Comparison of ENCODE assay signal across 8 mouse cellular contexts in genomic region chr9:37430582-37430981, GRCm38 (mm10). TPM values are rescaled to one million over a fixed set of nuclear protein-coding genes. Genes with fewer than 3 reads are reported as not detected.
DNase-seq lines count a peak whose midpoint lies in the region; ATAC-seq and TF ChIP-seq lines count a peak whose summit lies in the region.

No protein-coding gene starts in this region.

- H3K4me2 ChIP-seq in liver, embryonic 12.5 days, result no peak overlapping the region
- peak overlapping the region; percentile 53 for H3K4me2 ChIP-seq in intestine, postnatal 0 days (replicated peaks; ENCODE audit: low read depth)
- peak overlapping the region; percentile 43 for H3K4me2 ChIP-seq in midbrain, embryonic 14.5 days (ENCODE audit: low read length)

- intact Hi-C loops in left cerebral cortex, postnatal 36 days (cut with DNase I), result loop anchor here (2.0 to 10.0 kb wide), 2 partner anchors 186 to 504 kb away; no protein-coding TSS in a partner anchor

- H3K4me1 ChIP-seq in liver, embryonic 12.5 days, result no peaks in the 10 kb centered on the region
- H3K4me1 ChIP-seq in intestine, postnatal 0 days (replicated peaks; ENCODE audit: control insufficient read depth, insufficient read depth, low read length), result no peaks in the 10 kb centered on the region
- H3K4me1 ChIP-seq in midbrain, embryonic 14.5 days (ENCODE audit: control insufficient read depth, insufficient read depth, low read length), result peaks cover 22% of the 10 kb centered on the region; the same call in 1 of the 2 replicates

- H3K4me3 ChIP-seq in liver, embryonic 12.5 days, result no peak overlapping the region
- 0 out of 2 replicates have a peak overlapping the region, but pooled peaks have one; percentile 5 for H3K4me3 ChIP-seq in intestine, postnatal 0 days (ENCODE audit: low read depth, low read length)
- no peak overlapping the region; the same call in 1 of the 2 replicates for H3K4me3 ChIP-seq in midbrain, embryonic 14.5 days (replicated peaks; ENCODE audit: low read depth, low read length)

- ATAC-seq in liver, embryonic 12.5 days, result no peak
- ATAC-seq in granulocyte monocyte progenitor cell, adult 5-6 weeks (replicated peaks; ENCODE audit: poor library complexity, severe bottlenecking), result peak; percentile 82
- ATAC-seq in intestine, postnatal 0 days, result peak; percentile 70
- peak; percentile 68 for ATAC-seq in midbrain, embryonic 14.5 days (ENCODE audit: low FRiP score, low TSS enrichment)

- peaks cover 92% of the 10 kb centered on the region for H3K27me3 ChIP-seq in liver, embryonic 12.5 days (replicated peaks)
- H3K27me3 ChIP-seq in intestine, postnatal 0 days (replicated peaks; ENCODE audit: control insufficient read depth, insufficient read depth, low read length), result peaks cover 79% of the 10 kb centered on the region
- peaks cover 73% of the 10 kb centered on the region for H3K27me3 ChIP-seq in midbrain, embryonic 14.5 days (ENCODE audit: control insufficient read depth, insufficient read depth, low read length)

- peak; percentile 93 for TF ChIP-seq CTCF in intestine, postnatal 0 days (IDR thresholded peaks at IDR 0.05; ENCODE audit: low read depth)

- H3K9me3 ChIP-seq in liver, embryonic 12.5 days (replicated peaks), result no peaks in the 10 kb centered on the region
- H3K9me3 ChIP-seq in intestine, postnatal 0 days (ENCODE audit: control insufficient read depth), result no peaks in the 10 kb centered on the region
- H3K9me3 ChIP-seq in midbrain, embryonic 14.5 days (ENCODE audit: control insufficient read depth, low read length), result no peaks in the 10 kb centered on the region

- peak; percentile 80 for DNase-seq in liver
- peak; percentile 84 for DNase-seq in embryo, embryonic 11.5 days (ENCODE audit: low read depth, low spot score)
- peak; percentile 90 to 94 for DNase-seq in left cerebral cortex, postnatal 36 days (ENCODE audit: low spot score in 2 of 2)
- DNase-seq in midbrain, embryonic 14.5 days, result peak; percentile 98
- peak; percentile 43 for DNase-seq in spleen, adult 12 weeks (ENCODE audit: low spot score)

- no peak overlapping the region for H3K9ac ChIP-seq in liver, embryonic 12.5 days
- no peak overlapping the region for H3K9ac ChIP-seq in intestine, postnatal 0 days (ENCODE audit: low read depth, low read length)
- no peak overlapping the region for H3K9ac ChIP-seq in midbrain, embryonic 14.5 days (replicated peaks; ENCODE audit: low read length)

- 3% methylated on average over 12 of the region's 12 CpGs for WGBS in liver, embryonic 12.5 days (ENCODE audit: insufficient replicate concordance)
- 3% methylated on average over 12 of the region's 12 CpGs for WGBS in intestine, postnatal 0 days
- under 1% methylated on average over 12 of the region's 12 CpGs for whole genome bisulfite sequencing in midbrain, embryonic 14.5 days

- no peaks in the 10 kb centered on the region for H3K36me3 ChIP-seq in liver, embryonic 12.5 days
- no peaks in the 10 kb centered on the region for H3K36me3 ChIP-seq in intestine, postnatal 0 days (ENCODE audit: control insufficient read depth, insufficient read depth)
- no peaks in the 10 kb centered on the region for H3K36me3 ChIP-seq in midbrain, embryonic 14.5 days (ENCODE audit: control insufficient read depth, insufficient read depth, low read length)

- H3K27ac ChIP-seq in liver, embryonic 12.5 days, result no peak overlapping the region
- no peak overlapping the region for H3K27ac ChIP-seq in intestine, postnatal 0 days (ENCODE audit: low read depth, low read length)
- no peak overlapping the region for H3K27ac ChIP-seq in midbrain, embryonic 14.5 days (replicated peaks; ENCODE audit: low read depth, low read length)

RNA-seq across cellular contexts. Expression of gene Robo3, which starts 2.5 kb away (rescaled TPM):
- polyA plus RNA-seq in liver, embryonic 12.5 days (2016; fragmentation: Nextera tagmentation; extraction: Ambion mirVana), result 0.25 and 0.26 TPM in 2 replicates
- total RNA-seq in granulocyte monocyte progenitor cell, adult 5-6 weeks (2014; fragmentation: Nextera tagmentation), result 0.95 TPM in 1 of 2 replicates, not detected in the other
- 0.13 and 2.2 TPM in 2 replicates for total RNA-seq in granulocyte monocyte progenitor cell, adult 5-6 weeks (2017)
- 0.07 TPM in 1 of 2 replicates, not detected in the other for polyA plus RNA-seq in intestine, postnatal 0 days (2015; fragmentation: Nextera tagmentation; extraction: Ambion mirVana)
- 10 to 100 TPM; 21.6 to 33.0 TPM for total RNA-seq in left cerebral cortex, postnatal 36 days (2021)
- 8.9 and 13.3 TPM in 2 replicates for polyA plus RNA-seq in midbrain, embryonic 14.5 days (2014; fragmentation: Nextera tagmentation; extraction: Ambion mirVana)

RNA-seq across cellular contexts. Expression of gene Robo4, which starts 28.9 kb away (rescaled TPM):
- polyA plus RNA-seq in liver, embryonic 12.5 days (2016; fragmentation: Nextera tagmentation; extraction: Ambion mirVana), result 4.4 and 5.1 TPM in 2 replicates
- total RNA-seq in granulocyte monocyte progenitor cell, adult 5-6 weeks (2014; fragmentation: Nextera tagmentation), result 0.30 TPM in 1 of 2 replicates, not detected in the other
- 0.04 TPM in 1 of 2 replicates, not detected in the other for total RNA-seq in granulocyte monocyte progenitor cell, adult 5-6 weeks (2017)
- 6.6 and 7.1 TPM in 2 replicates for polyA plus RNA-seq in intestine, postnatal 0 days (2015; fragmentation: Nextera tagmentation; extraction: Ambion mirVana)
- 1 to 10 TPM; 7.6 to 7.8 TPM for total RNA-seq in left cerebral cortex, postnatal 36 days (2021)
- 2.6 and 4.5 TPM in 2 replicates for polyA plus RNA-seq in midbrain, embryonic 14.5 days (2014; fragmentation: Nextera tagmentation; extraction: Ambion mirVana)

RNA-seq across cellular contexts. Expression of gene Msantd2, which starts 58.5 kb away (rescaled TPM):
- 11.3 and 11.8 TPM in 2 replicates for polyA plus RNA-seq in liver, embryonic 12.5 days (2016; fragmentation: Nextera tagmentation; extraction: Ambion mirVana)
- 24.7 and 30.4 TPM in 2 replicates for total RNA-seq in granulocyte monocyte progenitor cell, adult 5-6 weeks (2014; fragmentation: Nextera tagmentation)
- total RNA-seq in granulocyte monocyte progenitor cell, adult 5-6 weeks (2017), result 20.6 and 31.1 TPM in 2 replicates
- polyA plus RNA-seq in intestine, postnatal 0 days (2015; fragmentation: Nextera tagmentation; extraction: Ambion mirVana), result 7.4 and 8.8 TPM in 2 replicates
- 10 to 100 TPM; 18.8 to 26.6 TPM for total RNA-seq in left cerebral cortex, postnatal 36 days (2021)
- polyA plus RNA-seq in midbrain, embryonic 14.5 days (2014; fragmentation: Nextera tagmentation; extraction: Ambion mirVana), result 32.5 and 42.9 TPM in 2 replicates

Comparison
In these comparisons a context has a peak if more than half of its experiments do, and no peak if none do; other contexts are left out.
1. DNase-seq: peak in every context shown above with its lines; median percentile 98 in midbrain, embryonic 14.5 days; 92 in left cerebral cortex, postnatal 36 days; 84 in embryo, embryonic 11.5 days; 80 in liver; 43 in spleen, adult 12 weeks.